Mouse (Mus musculus): ENCODE data around the gene Rimbp3. TPM values are rescaled to one million over a fixed set of nuclear protein-coding genes. Genes with fewer than 3 reads are reported as not detected.

Rimbp3 gene
- polyA plus RNA-seq (2017; shearing (Covaris generic)), result not detected

GRCm38 (mm10) chr16:17208389-17209361, at the start of gene Rimbp3:
Gene Rimbp3, plus strand, starts transcription at chr16:17208603.

GRCm38 (mm10) chr16:17202549-17202948, 5.9 kb upstream of the Rimbp3 start, which contains the start of gene Ube2l3:
Gene Ube2l3, minus strand, starts transcription at chr16:17202649.

GRCm38 (mm10) chr16:17232794-17233701, 24.6 kb downstream of the Rimbp3 start, which contains the start of gene Hic2:
Gene Hic2, plus strand, starts transcription at chr16:17233572.

Other genes with a start within 250 kb of the Rimbp3 start
- gene Mapk1, start 225.2 kb upstream of the Rimbp3 start, polyA plus RNA-seq (2017; shearing (Covaris generic)), result 28.7 TPM
- gene Ypel1, start 138.9 kb upstream of the Rimbp3 start, polyA plus RNA-seq (2017; shearing (Covaris generic)), result 4.0 TPM
- 261 TPM for gene Ppil2, start 97.3 kb upstream of the Rimbp3 start, polyA plus RNA-seq (2017; shearing (Covaris generic))
- 6.1 TPM for gene 2610318N02Rik, start 83.4 kb upstream of the Rimbp3 start, polyA plus RNA-seq (2017; shearing (Covaris generic))
- 21.2 TPM for gene Sdf2l1, start 76.2 kb upstream of the Rimbp3 start, polyA plus RNA-seq (2017; shearing (Covaris generic))
- 4.6 TPM for gene Ydjc, start 64.0 kb upstream of the Rimbp3 start, polyA plus RNA-seq (2017; shearing (Covaris generic))
- 1.8 TPM for gene Ccdc116, start 61.4 kb upstream of the Rimbp3 start, polyA plus RNA-seq (2017; shearing (Covaris generic))
- gene Ube2l3, start 6.0 kb upstream of the Rimbp3 start, polyA plus RNA-seq (2017; shearing (Covaris generic)), result 322 TPM
- 1.3 TPM for gene Hic2, start 25.0 kb downstream of the Rimbp3 start, polyA plus RNA-seq (2017; shearing (Covaris generic))
- gene Tmem191c, start 67.5 kb downstream of the Rimbp3 start, polyA plus RNA-seq (2017; shearing (Covaris generic)), result 86.0 TPM
- 0.31 TPM for gene Serpind1, start 122.8 kb downstream of the Rimbp3 start, polyA plus RNA-seq (2017; shearing (Covaris generic))
- gene Snap29, start 197.4 kb downstream of the Rimbp3 start, polyA plus RNA-seq (2017; shearing (Covaris generic)), result 26.0 TPM
- gene Pi4ka, start 197.7 kb downstream of the Rimbp3 start, polyA plus RNA-seq (2017; shearing (Covaris generic)), result 30.1 TPM
- gene Crkl, start 243.4 kb downstream of the Rimbp3 start, polyA plus RNA-seq (2017; shearing (Covaris generic)), result 82.2 TPM

Measured in CD4-positive, CD25-positive, alpha-beta regulatory T cell, adult 9 weeks (primary cell).